In the genomic region with DNA sequence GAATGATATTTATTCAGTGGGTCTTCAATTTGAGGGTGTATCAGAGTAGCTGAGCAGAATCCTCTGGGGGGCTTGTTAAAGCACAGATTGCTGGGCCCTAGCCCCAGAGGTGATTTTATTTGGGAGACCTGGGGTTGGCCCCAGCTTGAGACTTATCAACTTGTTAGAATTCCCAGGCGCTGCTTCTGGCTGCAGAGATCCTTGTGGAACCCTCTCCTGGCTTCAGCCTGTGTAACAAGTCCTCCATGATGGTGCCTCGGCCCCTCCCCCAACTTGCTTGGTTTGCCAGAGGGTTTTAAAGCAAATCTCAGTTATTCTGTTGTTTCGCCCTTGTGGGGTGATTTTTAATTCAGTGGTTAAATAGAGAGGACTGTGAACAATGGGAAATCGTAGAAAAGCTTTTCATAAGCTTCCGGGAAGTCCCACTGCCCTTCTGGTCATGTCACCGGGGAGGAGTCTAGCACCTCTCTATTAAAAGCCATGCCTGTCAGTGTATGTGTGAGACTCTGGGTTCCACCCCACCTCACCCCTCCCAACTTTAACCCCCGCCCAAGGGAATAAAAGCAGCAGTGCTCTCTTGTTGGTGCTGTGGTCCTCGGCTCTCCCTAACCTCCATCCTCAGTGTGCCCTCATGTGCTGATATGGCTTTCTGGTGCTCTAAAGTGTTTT, we compare ENCODE assay signal across 15 mouse cellular contexts.
DNase-seq lines count a peak whose midpoint lies in the region; ATAC-seq and TF ChIP-seq lines count a peak whose summit lies in the region.
"Had no signal": no experiment of that assay in that cellular context is flagged by ENCODE, and none has a peak within 500 bp of the region (broad histone marks: within the 10 kb centered on the region; RNA-seq: fewer than 3 reads in every experiment).

No protein-coding gene starts in this region.

- WGBS in heart, embryonic 10.5 days = 38% methylated on average over 8 of the region's 8 CpGs
- WGBS in hindbrain, postnatal 0 days = 52% methylated on average over 8 of the region's 8 CpGs

- ATAC-seq in hindbrain, postnatal 0 days = no peak
- no peak for ATAC-seq in monocyte, adult 5-6 weeks (replicated peaks; ENCODE audit: insufficient number of reproducible peaks, low FRiP score, low TSS enrichment, poor library complexity, severe bottlenecking)

- H3K4me2 ChIP-seq in hindbrain, postnatal 0 days (ENCODE audit: low read depth, low read length) = no peak overlapping the region

- H3K9me3 ChIP-seq in heart, embryonic 10.5 days = no peaks in the 10 kb centered on the region
- no peaks in the 10 kb centered on the region for H3K9me3 ChIP-seq in hindbrain, postnatal 0 days (ENCODE audit: low read length)
- H3K9me3 ChIP-seq: intestine, embryonic 15.5 days; limb, embryonic 12.5 days had no signal

- peaks cover 48% of the 10 kb centered on the region for H3K4me1 ChIP-seq in heart, embryonic 10.5 days
- peaks cover 20% of the 10 kb centered on the region for H3K4me1 ChIP-seq in hindbrain, postnatal 0 days (ENCODE audit: insufficient read depth, low read length)

- no peaks in the 10 kb centered on the region for H3K27me3 ChIP-seq in heart, embryonic 10.5 days (ENCODE audit: insufficient read depth, poor library complexity, severe bottlenecking)
- no peaks in the 10 kb centered on the region for H3K27me3 ChIP-seq in hindbrain, postnatal 0 days (ENCODE audit: insufficient read depth, low read length)
- H3K27me3 ChIP-seq: intestine, embryonic 15.5 days had no signal

- H3K9ac ChIP-seq in hindbrain, postnatal 0 days (replicated peaks; ENCODE audit: low read length) = no peak overlapping the region

- DNase-seq in heart, embryonic 10.5 days (ENCODE audit: low spot score) = no peak
- DNase-seq in heart, adult 18-20 months = no peak
- peak; percentile 46 for DNase-seq in thymus, postnatal 4 days
- no peak for DNase-seq in thymus, postnatal 0 days (ENCODE audit: low spot score)
- DNase-seq in hindbrain, postnatal 0 days (ENCODE audit: low spot score) = peak; percentile 25
- DNase-seq in frontal cortex, adult 2 months (ENCODE audit: extremely low spot score in 1 of 2, low spot score in 1 of 2) = no peak
- no peak for DNase-seq in heart, adult 8-10 months (ENCODE audit: low spot score)
- DNase-seq: adrenal gland, postnatal 36 days; gastrocnemius, postnatal 14 days; lung, adult 18-20 months; right cerebral cortex, postnatal 4 days had no signal

- TF ChIP-seq CTCF in hindbrain, postnatal 0 days (IDR thresholded peaks at IDR 0.05; ENCODE audit: low read depth) = no peak

- H3K36me3 ChIP-seq in heart, embryonic 10.5 days = no peaks in the 10 kb centered on the region
- H3K36me3 ChIP-seq in hindbrain, postnatal 0 days (ENCODE audit: insufficient read depth, low read length) = no peaks in the 10 kb centered on the region
- H3K36me3 ChIP-seq: intestine, embryonic 15.5 days; limb, embryonic 12.5 days had no signal

- H3K27ac ChIP-seq in heart, embryonic 10.5 days = peak overlapping the region; percentile 62; the same call in 1 of the 2 replicates
- no peak overlapping the region for H3K27ac ChIP-seq in hindbrain, postnatal 0 days
- H3K27ac ChIP-seq: intestine, embryonic 15.5 days; kidney, postnatal 0 days; limb, embryonic 12.5 days had no signal

- no peak overlapping the region for H3K4me3 ChIP-seq in heart, embryonic 10.5 days
- no peak overlapping the region for H3K4me3 ChIP-seq in hindbrain, postnatal 0 days (ENCODE audit: low read length)

Comparison
In these comparisons a context has a peak if more than half of its experiments do, and no peak if none do; other contexts are left out.
1. DNase-seq: peak in thymus, postnatal 4 days (single experiment) and hindbrain, postnatal 0 days (single experiment); none in heart, embryonic 10.5 days (single experiment), heart, adult 18-20 months (0 of 2), thymus, postnatal 0 days (single experiment), frontal cortex, adult 2 months (0 of 2) and heart, adult 8-10 months (single experiment).